Mouse (Mus musculus): Measurements from ENCODE around the gene Spsb1.

- TF ChIP-seq CTCF (IDR thresholded peaks at IDR 0.05; ENCODE audit: low read depth) (no peak), EP300 (IDR thresholded peaks at IDR 0.05; ENCODE audit: low read depth) (no peak)
These were observed 13.7 kb upstream of the Spsb1 start for GRCm38 (mm10) chr4:149968526-149968925.

All from liver, embryonic 14.5 days (tissue).